Mouse (Mus musculus) heart, adult 2 months (tissue): ENCODE data around the gene Wdr43. TPM values are rescaled to one million over a fixed set of nuclear protein-coding genes. Genes with fewer than 3 reads are reported as not detected.

Source experiments
- DNase-seq, 2 experiments: peaks; one replicate each; pipeline ENCODE4 v3.0.0; 2021
- H3K27ac ChIP-seq: fragments of 200-600 bp; 2 replicates; pipeline ENCODE4 v1.8.1; 2022
- H3K27me3 ChIP-seq: fragments of 200-500 bp; 2 replicates; pipeline ENCODE4 v1.6.1; 2012; ENCODE audit warnings: mild to moderate bottlenecking, low read length, inconsistent platforms, mixed read lengths; ENCODE audit not compliant: control insufficient read depth, insufficient read depth
- H3K36me3 ChIP-seq: fragments of 200-500 bp; 2 replicates; pipeline ENCODE4 v1.6.1; 2012; ENCODE audit warnings: low read length, inconsistent platforms; ENCODE audit not compliant: control insufficient read depth, insufficient read depth
- H3K4me1 ChIP-seq: fragments of 200-500 bp; 2 replicates; pipeline ENCODE4 v1.6.1; 2011; ENCODE audit warnings: low read length; ENCODE audit not compliant: control insufficient read depth, insufficient read depth
- H3K4me3 ChIP-seq: fragments of 200-600 bp; 2 replicates; pipeline ENCODE4 v1.8.1; 2022
- H3K79me2 ChIP-seq: fragments of 200-500 bp; replicated peaks from 2 replicates; pipeline ENCODE4 v1.6.1; 2012; ENCODE audit warnings: mild to moderate bottlenecking, inconsistent platforms, low read length, moderate library complexity, mixed read lengths; ENCODE audit not compliant: control insufficient read depth, insufficient read depth
- H3K9ac ChIP-seq: fragments of 200-500 bp; 2 replicates; pipeline ENCODE4 v1.6.1; 2012; ENCODE audit warnings: low read depth, mild to moderate bottlenecking, control low read depth, inconsistent platforms, low read length, mixed read lengths
- CTCF ChIP-seq: fragments of 200-600 bp; IDR thresholded peaks from 2 replicates; pipeline ENCODE4 v1.8.1; 2022; ENCODE audit warnings: antibody characterized with exemption, mild to moderate bottlenecking, moderate library complexity
- EP300 ChIP-seq: fragments of 200-500 bp; IDR thresholded peaks from 2 replicates; pipeline ENCODE4 v1.6.1; 2011; ENCODE audit warnings: low read depth, low read length, control low read depth; ENCODE audit not compliant: insufficient read depth
- POLR2A ChIP-seq: fragments of 200-500 bp; IDR thresholded peaks from 2 replicates; pipeline ENCODE4 v1.6.1; 2011; ENCODE audit warnings: mild to moderate bottlenecking, low read depth, low read length, control low read depth; ENCODE audit not compliant: insufficient read depth
- WGBS: fragments of 180-500 bp; shearing (Covaris S2); methylation state at CpG from one replicate; pipeline ENCODE4 v1.1.7; 2018; 5-methylcytosine and 5-hydroxymethylcytosine counted together
- intact Hi-C: fragments of 180-260 bp; cut with DNase I; formaldehyde crosslinking; loops from one replicate; pipeline ENCODE4 v1.15.1; 2025
- long read RNA-seq: library from polyadenylated mRNA; stranded (forward); transcript quantifications from one replicate; pipeline ENCODE4 v2.0.0, GENCODE M21; 2021
- polyA plus RNA-seq: library from polyadenylated mRNA; depleted of rRNA; stranded (reverse); fragments of >200 nt; gene quantifications from 2 replicates; pipeline ENCODE4 v1.2.3, GENCODE M21; 2012; rRNA removed
- total RNA-seq, 2 experiments: library from RNA; stranded (reverse); gene quantifications; 2 replicates each; pipeline ENCODE4 v1.2.3; 2021

The Wdr43 gene
- total RNA-seq (10 to 100 TPM; 19.1 to 21.9 TPM), polyA plus RNA-seq (8.4 and 11.1 TPM in 2 replicates)
- long read RNA-seq, transcript Wdr43-201 (18 exons, 3,450 nt): major isoform, 25 of 31 reads
- long read RNA-seq, partial matches to known transcripts: 1 of 31 reads
- long read RNA-seq, other reads (novel, unspliced or antisense): 5 of 31 reads

- H3K79me2 ChIP-seq: peaks cover 6% of the 10 kb centered on the region
- intact Hi-C loops: loop anchor here (2.0 to 10.0 kb wide), 3 partner anchors 17 to 141 kb away; partner anchors contain the start of genes Smchd1 and Spdya
- TF ChIP-seq EP300 (0 out of 2 replicates have a peak, but pooled peaks have one; percentile 59), CTCF (no peak), POLR2A (peak; percentile 73)
- DNase-seq: peak; percentile 98
- peaks cover 5% of the 10 kb centered on the region for H3K36me3 ChIP-seq
- H3K27me3 ChIP-seq: no peaks in the 10 kb centered on the region
- H3K4me1 ChIP-seq: peaks cover 5% of the 10 kb centered on the region
- H3K9ac ChIP-seq: peak within 1 kb of the TSS; percentile 86
- H3K27ac ChIP-seq: peak within 1 kb of the TSS; percentile 77
- 4% methylated on average over 40 of the region's 40 CpGs for WGBS
- peak within 1 kb of the TSS; percentile 79 for H3K4me3 ChIP-seq
Measured at GRCm38 (mm10) chr17:71615638-71616318, at the start of gene Wdr43. Gene Wdr43, plus strand, starts transcription at chr17:71615895.

- no peaks in the 10 kb centered on the region for H3K27me3 ChIP-seq
- no peak overlapping the region for H3K9ac ChIP-seq
- intact Hi-C loops: no loop called here
- no peaks in the 10 kb centered on the region for H3K4me1 ChIP-seq
- 69% methylated on average over 1 of the region's 1 CpGs for WGBS
- no peak for TF ChIP-seq POLR2A
- no peak for TF ChIP-seq CTCF
- no peak for TF ChIP-seq EP300
- H3K79me2 ChIP-seq: no peaks in the 10 kb centered on the region
- no peak overlapping the region for H3K4me3 ChIP-seq
- DNase-seq: no peak
- H3K27ac ChIP-seq: no peak overlapping the region
- no peaks in the 10 kb centered on the region for H3K36me3 ChIP-seq
Measured at GRCm38 (mm10) chr17:71579176-71579705, 36.5 kb upstream of the Wdr43 start.

- TF ChIP-seq EP300 (no peak), CTCF (no peak), POLR2A (no peak)
- Histone ChIP-seq H3K79me2 (no peaks in the 10 kb centered on the region), H3K9ac (peak overlapping the region; percentile 66), H3K27me3 (no peaks in the 10 kb centered on the region), H3K36me3 (no peaks in the 10 kb centered on the region; the same call in 1 of the 2 replicates), H3K4me1 (peaks cover 4% of the 10 kb centered on the region; the same call in 1 of the 2 replicates), H3K4me3 (peak overlapping the region; percentile 83), H3K27ac (peak overlapping the region; percentile 69)
- intact Hi-C loops: loop anchor here (2.0 kb wide), 1 partner anchor 17 kb away; the partner anchor contains the start of gene Wdr43
- no peak for DNase-seq
- WGBS: 1% methylated on average over 48 of the region's 48 CpGs
Measured at GRCm38 (mm10) chr17:71597881-71598658, 17.6 kb upstream of the Wdr43 start.

- no peaks in the 10 kb centered on the region for H3K27me3 ChIP-seq
- 5% methylated on average over 42 of the region's 42 CpGs for WGBS
- peak overlapping the region; percentile 83 for H3K4me3 ChIP-seq
- peaks cover 4% of the 10 kb centered on the region; the same call in 1 of the 2 replicates for H3K4me1 ChIP-seq
- H3K27ac ChIP-seq: peak overlapping the region; percentile 69
- H3K9ac ChIP-seq: peak overlapping the region; percentile 66
- intact Hi-C loops: loop anchor here (2.0 kb wide), 1 partner anchor 16 kb away; the partner anchor contains the start of gene Wdr43
- no peaks in the 10 kb centered on the region for H3K79me2 ChIP-seq
- H3K36me3 ChIP-seq: no peaks in the 10 kb centered on the region; the same call in 1 of the 2 replicates
- TF ChIP-seq EP300: 0 out of 2 replicates have a peak, but pooled peaks have one; percentile 21
- no peak for TF ChIP-seq CTCF
- peak; percentile 73 for TF ChIP-seq POLR2A
- DNase-seq: peak; percentile 87 to 91
Measured at GRCm38 (mm10) chr17:71598659-71599554, 16.8 kb upstream of the Wdr43 start.

GRCm38 (mm10) chr17:71616319-71617032 is 781 bp downstream of the Wdr43 start:
- peaks cover 5% of the 10 kb centered on the region for H3K36me3 ChIP-seq
- H3K4me3 ChIP-seq: peak overlapping the region; percentile 79
- peaks cover 5% of the 10 kb centered on the region for H3K4me1 ChIP-seq
- intact Hi-C loops: loop anchor here (5.0 to 10.0 kb wide), 2 partner anchors 64 to 142 kb away; partner anchors contain the start of genes Smchd1 and Spdya
- H3K27ac ChIP-seq: peak overlapping the region; percentile 77
- H3K79me2 ChIP-seq: peaks cover 6% of the 10 kb centered on the region
- WGBS: under 1% methylated on average over 67 of the region's 73 CpGs
- TF ChIP-seq EP300 (no peak), POLR2A (no peak; the same call in 1 of the 2 replicates), CTCF (no peak)
- no peaks in the 10 kb centered on the region for H3K27me3 ChIP-seq
- H3K9ac ChIP-seq: peak overlapping the region; percentile 86
- DNase-seq: peak in 1 of 2 experiments; percentile 23
